Mouse (Mus musculus): Measurements from ENCODE around the gene Stxbp4. TPM values are rescaled to one million over a fixed set of nuclear protein-coding genes. Genes with fewer than 3 reads are reported as not detected.

Gene Stxbp4
- polyA plus RNA-seq (2015; fragmentation: Nextera tagmentation; extraction: Ambion mirVana), result 7.0 and 9.9 TPM in 2 replicates

GRCm38 (mm10) chr11:90637440-90638311, at the start of gene Stxbp4, which contains the start of gene Cox11:
Gene Stxbp4, minus strand, starts transcription at chr11:90638084.
Gene Cox11, plus strand, starts transcription at chr11:90638173.
- Histone ChIP-seq H3K4me3 (replicated peaks) (peak within 1 kb of the TSS; percentile 96), H3K9ac (peak within 1 kb of the TSS; percentile 98), H3K4me1 (replicated peaks) (peaks cover 36% of the 10 kb centered on the region), H3K27ac (peak within 1 kb of the TSS; percentile 91), H3K27me3 (no peaks in the 10 kb centered on the region), H3K4me2 (peak within 1 kb of the TSS; percentile 74), H3K9me3 (replicated peaks) (no peaks in the 10 kb centered on the region), H3K36me3 (peaks cover 20% of the 10 kb centered on the region)
- DNase-seq, result peak; percentile 88
- ATAC-seq (ENCODE audit: low read depth), result peak; percentile 90
- WGBS (ENCODE audit: insufficient replicate concordance), result under 1% methylated on average over 48 of the region's 48 CpGs

GRCm38 (mm10) chr11:90687040-90687439, 49.2 kb upstream of the Stxbp4 start:
- peak; percentile 76 for ATAC-seq (ENCODE audit: low read depth)
- H3K9ac ChIP-seq, result peak overlapping the region; percentile 92
- H3K4me2 ChIP-seq, result peak overlapping the region; percentile 93
- H3K4me1 ChIP-seq (replicated peaks), result peaks cover 55% of the 10 kb centered on the region
- H3K27ac ChIP-seq, result peak overlapping the region; percentile 86
- DNase-seq, result no peak
- H3K36me3 ChIP-seq, result peaks cover 28% of the 10 kb centered on the region
- H3K4me3 ChIP-seq (replicated peaks), result peak overlapping the region; percentile 88
- H3K27me3 ChIP-seq, result peaks cover 3% of the 10 kb centered on the region; the same call in 1 of the 2 replicates
- no peaks in the 10 kb centered on the region for H3K9me3 ChIP-seq (replicated peaks)
- under 1% methylated on average over 17 of the region's 17 CpGs for WGBS (ENCODE audit: insufficient replicate concordance)

- Histone ChIP-seq H3K27ac (peak overlapping the region; percentile 86), H3K4me3 (replicated peaks) (peak overlapping the region; percentile 88), H3K9me3 (replicated peaks) (no peaks in the 10 kb centered on the region), H3K27me3 (peaks cover 3% of the 10 kb centered on the region; the same call in 1 of the 2 replicates), H3K9ac (peak overlapping the region; percentile 92), H3K36me3 (peaks cover 33% of the 10 kb centered on the region), H3K4me2 (peak overlapping the region; percentile 93), H3K4me1 (replicated peaks) (peaks cover 53% of the 10 kb centered on the region)
- ATAC-seq (ENCODE audit: low read depth), result peak; percentile 72
- whole genome bisulfite sequencing (ENCODE audit: insufficient replicate concordance), result 57% methylated on average over 13 of the region's 13 CpGs
- peak; percentile 54 for DNase-seq
These were observed 48.6 kb upstream of the Stxbp4 start for GRCm38 (mm10) chr11:90686287-90687025.

- DNase-seq (no peak), ATAC-seq (ENCODE audit: low read depth) (no peak)
- peaks cover 45% of the 10 kb centered on the region for H3K36me3 ChIP-seq
- no peaks in the 10 kb centered on the region for H3K9me3 ChIP-seq (replicated peaks)
- 72% methylated on average over 6 of the region's 6 CpGs for WGBS (ENCODE audit: insufficient replicate concordance)
- H3K4me1 ChIP-seq (replicated peaks), result peaks cover 45% of the 10 kb centered on the region
- H3K27ac ChIP-seq, result peak overlapping the region; percentile 86; the same call in 1 of the 2 replicates
- H3K4me3 ChIP-seq (replicated peaks), result peak overlapping the region; percentile 88
- H3K9ac ChIP-seq, result peak overlapping the region; percentile 92
- H3K4me2 ChIP-seq, result peak overlapping the region; percentile 93
- peaks cover 3% of the 10 kb centered on the region; the same call in 1 of the 2 replicates for H3K27me3 ChIP-seq
These were observed 47.3 kb upstream of the Stxbp4 start for GRCm38 (mm10) chr11:90685196-90685595.

- Histone ChIP-seq H3K9ac (peak overlapping the region; percentile 92; the same call in 1 of the 2 replicates), H3K36me3 (peaks cover 49% of the 10 kb centered on the region), H3K27ac (peak overlapping the region; percentile 86; the same call in 1 of the 2 replicates), H3K4me3 (replicated peaks) (no peak overlapping the region), H3K4me1 (replicated peaks) (peaks cover 46% of the 10 kb centered on the region), H3K27me3 (peaks cover 3% of the 10 kb centered on the region; the same call in 1 of the 2 replicates), H3K9me3 (replicated peaks) (no peaks in the 10 kb centered on the region), H3K4me2 (peak overlapping the region; percentile 93)
- ATAC-seq (ENCODE audit: low read depth) (no peak), DNase-seq (no peak)
- 49% methylated on average over 6 of the region's 6 CpGs for WGBS (ENCODE audit: insufficient replicate concordance)
These were observed 46.9 kb upstream of the Stxbp4 start for GRCm38 (mm10) chr11:90684765-90685164.

- Histone ChIP-seq H3K27me3 (no peaks in the 10 kb centered on the region), H3K4me1 (replicated peaks) (peaks cover 60% of the 10 kb centered on the region), H3K9me3 (replicated peaks) (no peaks in the 10 kb centered on the region), H3K27ac (no peak overlapping the region), H3K4me2 (no peak overlapping the region), H3K4me3 (replicated peaks) (no peak overlapping the region), H3K36me3 (peaks cover 76% of the 10 kb centered on the region), H3K9ac (no peak overlapping the region)
- DNase-seq (no peak), ATAC-seq (ENCODE audit: low read depth) (no peak)
These were observed 43.3 kb upstream of the Stxbp4 start for GRCm38 (mm10) chr11:90681171-90681570.

GRCm38 (mm10) chr11:90678582-90678981, 40.7 kb upstream of the Stxbp4 start:
- H3K9ac ChIP-seq, result peak overlapping the region; percentile 85; the same call in 1 of the 2 replicates
- H3K4me2 ChIP-seq, result peak overlapping the region; percentile 71
- H3K4me3 ChIP-seq (replicated peaks), result peak overlapping the region; percentile 68
- ATAC-seq (ENCODE audit: low read depth) (no peak), DNase-seq (no peak)
- peaks cover 61% of the 10 kb centered on the region for H3K4me1 ChIP-seq (replicated peaks)
- no peaks in the 10 kb centered on the region for H3K9me3 ChIP-seq (replicated peaks)
- 90% methylated on average over 5 of the region's 5 CpGs for WGBS (ENCODE audit: insufficient replicate concordance)
- peaks cover 79% of the 10 kb centered on the region for H3K36me3 ChIP-seq
- peak overlapping the region; percentile 95 for H3K27ac ChIP-seq
- H3K27me3 ChIP-seq, result no peaks in the 10 kb centered on the region

- Histone ChIP-seq H3K4me3 (replicated peaks) (peak overlapping the region; percentile 68), H3K27me3 (no peaks in the 10 kb centered on the region), H3K9ac (peak overlapping the region; percentile 85), H3K36me3 (peaks cover 79% of the 10 kb centered on the region), H3K9me3 (replicated peaks) (no peaks in the 10 kb centered on the region), H3K27ac (peak overlapping the region; percentile 95), H3K4me1 (replicated peaks) (peaks cover 66% of the 10 kb centered on the region), H3K4me2 (peak overlapping the region; percentile 71)
- no peak for ATAC-seq (ENCODE audit: low read depth)
- WGBS (ENCODE audit: insufficient replicate concordance), result 55% methylated on average over 8 of the region's 8 CpGs
- DNase-seq, result no peak
These were observed 39.9 kb upstream of the Stxbp4 start for GRCm38 (mm10) chr11:90677771-90678288.

- H3K36me3 ChIP-seq, result peaks cover 78% of the 10 kb centered on the region
- peak overlapping the region; percentile 71 for H3K4me2 ChIP-seq
- H3K4me1 ChIP-seq (replicated peaks), result peaks cover 68% of the 10 kb centered on the region
- ATAC-seq (ENCODE audit: low read depth) (no peak), DNase-seq (no peak)
- peak overlapping the region; percentile 68 for H3K4me3 ChIP-seq (replicated peaks)
- H3K27ac ChIP-seq, result peak overlapping the region; percentile 95
- H3K27me3 ChIP-seq, result no peaks in the 10 kb centered on the region
- 82% methylated on average over 7 of the region's 7 CpGs for WGBS (ENCODE audit: insufficient replicate concordance)
- no peaks in the 10 kb centered on the region for H3K9me3 ChIP-seq (replicated peaks)
- H3K9ac ChIP-seq, result peak overlapping the region; percentile 85
These were observed 39.1 kb upstream of the Stxbp4 start for GRCm38 (mm10) chr11:90677027-90677426.

- WGBS (ENCODE audit: insufficient replicate concordance), result 17% methylated on average over 5 of the region's 5 CpGs
- H3K4me1 ChIP-seq (replicated peaks), result peaks cover 66% of the 10 kb centered on the region
- H3K4me2 ChIP-seq, result peak overlapping the region; percentile 71
- peak overlapping the region; percentile 68 for H3K4me3 ChIP-seq (replicated peaks)
- ATAC-seq (ENCODE audit: low read depth), result peak; percentile 98
- no peaks in the 10 kb centered on the region for H3K27me3 ChIP-seq
- no peaks in the 10 kb centered on the region for H3K9me3 ChIP-seq (replicated peaks)
- DNase-seq, result peak; percentile 71
- H3K27ac ChIP-seq, result peak overlapping the region; percentile 95
- peaks cover 74% of the 10 kb centered on the region for H3K36me3 ChIP-seq
- H3K9ac ChIP-seq, result peak overlapping the region; percentile 85
These were observed 37.7 kb upstream of the Stxbp4 start for GRCm38 (mm10) chr11:90675479-90676110.
